Mouse (Mus musculus): ENCODE measurements at regions not wholly inside any gene's neighbourhood (a gene's known extent, or its start where the extent isn't known, plus 50 kb on each side); places are given as distances from the start of the nearest gene placed in this dataset.

DNA sequence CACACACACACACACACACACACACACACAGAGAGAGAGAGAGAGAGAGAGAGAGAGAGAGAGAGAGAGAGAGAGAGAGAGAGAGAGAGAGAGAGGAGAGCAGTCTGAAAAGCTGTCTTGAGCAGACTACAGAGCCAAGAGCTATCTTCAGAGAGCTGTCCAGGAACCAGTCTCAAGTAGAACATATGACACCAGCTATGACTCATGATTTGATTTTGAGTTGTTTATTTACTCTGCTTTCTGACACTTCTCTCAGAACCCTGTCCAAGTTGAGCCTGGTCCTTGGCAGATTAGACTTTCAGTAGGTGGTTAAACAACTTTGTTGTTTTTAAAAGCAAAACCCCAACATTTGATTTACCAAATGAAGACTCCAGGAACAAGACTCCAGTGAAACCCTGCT is 420.8 kb upstream of the Lcorl start:
- no peak for ATAC-seq (replicated peaks; ENCODE audit: low FRiP score, poor library complexity, severe bottlenecking)

DNA sequence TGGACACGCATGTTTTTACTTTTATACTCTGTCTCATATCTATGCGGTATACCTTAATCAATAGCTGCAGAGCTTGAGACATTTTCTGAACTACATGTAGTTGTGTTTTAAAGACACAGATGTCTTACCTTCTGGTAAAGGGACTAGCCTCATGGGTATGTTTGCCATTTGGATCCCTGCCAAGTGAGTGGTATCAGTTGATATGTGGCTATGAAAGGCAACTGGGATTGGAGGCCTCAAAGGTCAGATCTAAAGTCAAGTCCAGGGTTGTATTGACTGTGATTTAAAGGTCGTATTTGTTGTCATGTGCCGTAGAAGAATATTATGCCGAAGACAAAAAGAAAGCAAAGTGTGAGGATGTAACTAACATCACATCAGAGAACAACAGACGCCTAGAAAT is 399.3 kb upstream of the Lcorl start:
- ATAC-seq (replicated peaks; ENCODE audit: low FRiP score, poor library complexity, severe bottlenecking): no peak

DNA sequence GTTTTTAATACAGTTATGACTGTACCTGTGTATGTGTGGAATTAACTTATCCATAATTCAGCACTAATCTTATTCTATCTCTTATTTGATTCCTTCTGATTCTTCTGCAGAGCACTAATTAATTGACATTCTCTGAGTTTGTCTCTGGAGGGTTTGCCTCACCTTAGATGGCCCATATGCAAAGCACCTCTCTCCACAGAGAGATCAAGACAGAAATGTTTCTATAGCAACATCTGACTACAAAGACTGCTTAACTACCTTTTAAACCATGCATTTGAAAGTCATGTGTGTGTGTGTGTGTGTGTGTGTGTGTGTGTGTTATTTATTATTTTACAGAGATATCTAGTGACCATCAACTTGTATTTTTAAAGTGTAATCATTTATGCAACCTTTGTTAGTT is 396.5 kb upstream of the Lcorl start:
- ATAC-seq (replicated peaks; ENCODE audit: low FRiP score, poor library complexity, severe bottlenecking): no peak

DNA sequence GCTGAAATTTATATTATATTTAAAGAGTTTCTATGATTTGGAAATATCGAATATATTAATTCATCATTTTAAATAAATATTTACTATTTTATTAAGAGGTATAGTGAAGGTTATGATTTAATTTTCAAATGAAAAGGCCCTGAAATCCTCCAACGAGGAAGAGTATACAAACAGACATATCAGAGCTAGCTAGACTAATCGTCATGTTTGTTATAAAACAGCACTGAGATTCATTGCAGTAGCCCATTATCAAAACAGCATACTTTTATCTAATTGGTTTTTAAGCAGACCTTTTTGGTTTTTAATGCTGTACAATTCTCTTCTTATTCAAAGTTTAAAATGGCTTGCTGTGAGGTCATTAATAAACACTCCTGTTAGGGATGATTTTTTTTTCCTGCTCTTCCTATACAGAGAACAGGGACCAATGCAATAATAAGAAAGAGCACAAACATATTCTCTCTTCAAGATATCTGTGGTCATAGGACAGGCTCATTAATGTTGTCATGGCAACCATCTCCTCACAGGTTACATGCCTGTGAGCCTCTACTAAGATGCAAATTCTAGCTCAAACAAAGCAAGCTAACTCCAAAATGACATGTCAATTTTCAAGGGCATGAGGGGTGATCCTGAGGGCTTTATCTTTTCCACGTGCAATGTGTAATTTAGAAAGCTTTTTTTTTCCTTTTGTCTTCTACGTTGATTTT is 378.1 kb upstream of the Lcorl start:
- no peak for ATAC-seq (replicated peaks; ENCODE audit: low FRiP score, poor library complexity, severe bottlenecking)

DNA sequence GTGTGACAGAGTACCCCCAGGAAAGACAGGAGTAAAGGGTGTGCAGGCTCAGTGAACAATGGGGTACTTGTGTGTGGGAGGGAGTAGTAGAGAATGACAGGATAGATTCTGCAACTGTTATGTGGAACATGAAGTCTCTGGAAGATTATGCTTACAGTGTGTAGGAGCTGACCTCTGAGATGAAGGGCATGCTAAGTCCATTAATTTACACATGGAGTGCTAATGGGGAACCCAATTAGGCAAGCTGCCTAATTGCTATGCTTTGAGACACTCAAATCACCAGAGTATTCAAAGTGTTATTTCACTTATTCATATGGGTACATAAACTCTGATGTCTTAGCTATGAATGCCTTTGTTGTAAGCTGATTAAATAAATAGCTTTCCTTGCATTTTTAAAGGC is 375.4 kb upstream of the Lcorl start:
- no peak for ATAC-seq (replicated peaks; ENCODE audit: low FRiP score, poor library complexity, severe bottlenecking)

DNA sequence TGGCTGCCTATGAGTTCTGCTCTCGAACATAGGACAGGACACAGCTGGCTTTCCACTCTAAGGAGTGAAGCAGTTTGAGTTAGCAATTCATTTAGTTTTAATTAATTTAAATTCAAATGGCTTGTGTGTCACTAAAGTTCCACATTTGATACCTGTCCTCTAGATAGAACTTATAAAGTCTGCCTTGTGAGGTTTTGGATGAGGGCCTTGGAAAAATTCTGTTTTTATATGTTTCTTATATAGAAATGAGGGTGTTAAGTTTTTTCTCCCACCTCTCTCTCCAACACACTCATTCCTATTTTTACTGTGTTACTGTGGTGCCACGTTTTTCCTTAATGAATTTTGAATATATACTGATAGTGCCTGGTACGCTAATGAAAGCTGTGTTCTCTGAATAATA is 371.3 kb upstream of the Lcorl start:
- no peak for ATAC-seq (replicated peaks; ENCODE audit: low FRiP score, poor library complexity, severe bottlenecking)

DNA sequence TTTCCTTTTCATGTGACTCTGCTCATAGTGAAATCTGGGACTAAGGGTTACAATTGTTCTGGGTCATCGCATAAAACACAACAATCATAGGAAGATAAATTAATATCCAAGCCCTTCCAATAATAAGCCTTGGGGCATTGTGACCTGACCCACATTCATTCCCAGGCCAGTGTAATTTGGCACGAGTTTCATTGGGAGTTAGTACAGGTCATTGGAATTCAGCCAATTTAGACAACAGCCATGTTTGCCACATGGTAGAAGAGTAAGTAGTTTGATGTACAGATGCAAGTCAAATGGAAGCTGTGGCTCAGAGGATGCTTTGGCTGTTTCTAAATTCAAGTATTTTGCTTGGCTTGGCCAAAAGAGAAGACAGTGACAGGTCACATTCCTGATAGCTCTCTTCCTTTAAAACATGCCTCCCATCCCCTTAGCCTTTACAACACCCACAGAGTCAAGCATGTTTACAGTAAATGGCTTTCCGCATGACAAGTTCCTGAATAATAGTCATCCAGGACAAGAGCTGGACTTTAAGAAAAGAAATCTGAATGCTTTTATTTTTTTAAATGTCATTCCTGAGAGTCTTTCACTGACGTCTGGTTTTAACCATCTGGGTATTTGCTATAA is 355.5 kb upstream of the Lcorl start:
- no peak for ATAC-seq (replicated peaks; ENCODE audit: low FRiP score, poor library complexity, severe bottlenecking)

DNA sequence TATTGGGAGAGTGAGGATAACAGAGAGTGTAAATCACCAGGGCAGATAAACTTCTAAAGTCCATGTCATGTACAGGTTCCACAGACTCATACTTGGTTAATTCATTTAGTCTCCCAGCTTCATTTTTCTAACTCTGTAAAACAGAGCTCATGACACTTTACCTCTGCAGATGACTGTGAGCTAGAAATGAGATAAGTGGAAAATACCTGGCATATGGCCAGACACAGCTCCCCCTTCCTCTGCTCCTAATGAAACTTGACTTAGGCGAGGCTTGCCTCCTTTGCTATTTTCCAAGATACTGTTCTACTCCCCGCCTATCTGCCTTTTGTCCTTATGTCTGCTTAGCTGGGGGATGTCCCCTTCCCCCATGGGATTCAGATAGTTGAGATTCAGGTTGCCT is 351.7 kb upstream of the Lcorl start:
- ATAC-seq (replicated peaks; ENCODE audit: low FRiP score, poor library complexity, severe bottlenecking): no peak

DNA sequence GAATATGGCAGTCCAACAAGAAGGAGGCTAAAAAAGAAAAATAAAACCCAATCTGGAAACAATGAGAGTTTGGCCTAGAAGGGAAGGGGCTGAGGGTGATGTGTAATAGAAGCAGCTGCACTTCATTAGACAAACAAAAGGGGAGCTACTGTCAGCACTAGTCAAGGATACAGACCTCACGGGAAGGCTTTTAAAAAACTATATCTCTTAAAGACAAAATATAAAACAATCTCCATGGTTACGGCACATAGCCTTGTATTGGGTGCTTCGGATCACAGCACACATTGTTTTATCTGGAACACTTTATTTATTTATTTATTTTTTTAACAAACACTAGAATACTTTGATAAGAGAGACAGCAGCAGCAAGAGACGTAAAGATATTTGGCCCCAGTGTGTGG is 346.3 kb upstream of the Lcorl start:
- no peak for ATAC-seq (replicated peaks; ENCODE audit: low FRiP score, poor library complexity, severe bottlenecking)

DNA sequence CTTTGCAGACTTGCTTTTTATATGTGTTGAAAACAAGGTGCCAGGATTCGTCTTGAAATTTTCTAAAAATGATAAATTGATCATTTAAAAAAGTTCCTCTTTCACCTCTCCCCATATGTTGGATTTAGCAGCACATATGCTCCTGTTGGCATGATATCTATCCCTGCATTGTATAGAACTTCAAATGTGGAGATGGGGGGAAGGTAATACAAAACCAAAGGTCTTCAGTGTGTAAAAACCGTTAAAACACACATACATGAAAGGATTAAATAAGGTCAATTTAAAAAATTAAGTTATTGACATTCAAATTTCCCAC is 345.0 kb upstream of the Lcorl start:
- ATAC-seq (replicated peaks; ENCODE audit: low FRiP score, poor library complexity, severe bottlenecking): no peak

DNA sequence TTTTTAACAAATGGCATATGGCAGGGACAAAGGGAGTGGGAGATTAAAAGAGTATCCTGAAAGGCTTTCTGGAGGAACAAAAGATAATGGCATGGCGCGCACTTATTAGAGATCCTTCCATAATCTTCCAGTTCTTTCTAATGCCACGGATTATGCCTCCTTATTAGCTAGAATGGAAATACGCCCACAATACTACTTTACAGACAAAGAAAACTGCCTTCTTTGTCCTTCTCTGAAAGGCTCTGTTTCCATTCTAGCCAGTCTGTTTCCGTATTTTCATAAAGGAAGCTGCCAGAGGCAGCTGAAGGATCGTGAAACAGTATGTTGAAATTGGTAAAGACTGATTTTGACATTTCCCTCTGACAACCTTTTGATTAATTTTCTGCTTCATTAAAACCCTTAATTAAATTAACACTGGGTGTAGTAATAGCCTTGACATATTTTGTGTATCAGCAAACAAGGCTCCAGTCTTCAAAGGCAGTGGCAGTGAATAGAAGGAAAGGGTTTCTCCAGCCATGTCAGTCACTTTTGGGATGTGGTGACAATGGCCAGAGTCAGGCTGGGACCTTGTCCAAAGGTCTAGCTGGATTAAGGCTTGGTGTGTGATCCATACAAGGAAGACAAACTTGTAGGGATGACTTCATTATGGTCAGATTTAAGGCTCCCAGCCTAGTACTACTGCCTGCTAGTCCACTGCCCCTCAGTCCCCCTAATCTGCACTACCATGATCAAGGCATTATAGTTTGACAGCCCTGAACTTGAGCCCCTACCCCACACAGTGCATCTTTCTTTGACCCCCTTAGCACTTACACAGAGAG is 344.4 kb upstream of the Lcorl start:
- ATAC-seq (replicated peaks; ENCODE audit: low FRiP score, poor library complexity, severe bottlenecking): no peak

DNA sequence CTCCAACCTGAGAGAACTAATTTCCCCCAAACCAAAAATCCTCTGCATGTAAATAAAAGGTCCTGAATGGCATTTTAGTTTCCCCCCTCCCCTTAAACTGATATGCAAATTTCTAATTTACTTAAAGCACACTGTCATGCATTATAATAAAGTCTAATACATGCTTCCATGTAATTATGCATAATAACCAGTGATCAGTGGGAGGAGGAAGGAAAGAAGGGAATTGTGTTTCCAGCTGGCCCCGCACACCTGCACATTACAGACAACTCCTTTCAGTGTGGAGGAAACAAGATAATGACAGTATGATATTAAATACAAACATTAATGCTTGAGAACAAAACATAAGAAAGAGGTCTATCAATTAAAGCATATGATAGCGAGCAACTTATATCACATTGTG is 329.5 kb upstream of the Lcorl start:
- no peak for ATAC-seq (replicated peaks; ENCODE audit: low FRiP score, poor library complexity, severe bottlenecking)

DNA sequence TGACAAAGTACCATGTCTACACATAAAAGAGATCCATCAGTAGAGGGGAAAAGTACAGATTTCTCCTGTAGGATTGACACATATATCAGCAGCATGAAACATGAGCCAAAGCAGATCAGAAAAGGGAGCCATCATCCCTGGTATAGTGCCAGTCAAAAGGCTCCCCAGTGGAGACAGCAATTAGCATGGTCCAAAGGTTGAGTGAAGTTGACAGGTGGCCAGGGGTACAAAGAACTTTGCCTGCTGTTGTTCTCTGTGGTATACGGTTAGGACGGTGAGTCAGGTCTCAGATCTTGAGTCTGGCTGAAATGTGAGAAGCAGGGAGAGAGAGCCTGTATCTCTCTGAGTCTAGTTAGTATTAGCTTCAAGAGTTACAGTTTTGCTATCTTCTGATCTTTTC is 324.7 kb upstream of the Lcorl start:
- ATAC-seq (replicated peaks; ENCODE audit: low FRiP score, poor library complexity, severe bottlenecking): no peak

DNA sequence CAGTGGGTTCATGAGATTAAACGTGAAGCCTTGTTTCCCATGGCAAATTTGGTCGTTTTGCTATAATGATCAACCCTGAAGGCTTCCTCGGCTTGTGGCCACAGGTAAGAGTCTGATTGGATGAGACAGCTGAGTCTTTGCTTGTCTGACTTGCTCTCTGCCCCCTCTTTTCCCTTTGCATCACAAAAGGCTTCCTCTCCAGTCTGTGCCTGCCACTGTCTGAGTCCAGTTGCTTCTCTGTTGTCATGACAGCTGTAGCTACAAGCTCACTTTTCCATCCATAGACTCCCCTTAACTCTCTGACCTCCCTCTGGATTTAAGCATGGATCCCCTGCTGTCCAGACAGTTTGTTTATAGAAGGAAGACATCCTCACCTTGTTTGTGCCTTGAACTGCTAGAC is 314.9 kb upstream of the Lcorl start:
- no peak for ATAC-seq (replicated peaks; ENCODE audit: low FRiP score, poor library complexity, severe bottlenecking)

DNA sequence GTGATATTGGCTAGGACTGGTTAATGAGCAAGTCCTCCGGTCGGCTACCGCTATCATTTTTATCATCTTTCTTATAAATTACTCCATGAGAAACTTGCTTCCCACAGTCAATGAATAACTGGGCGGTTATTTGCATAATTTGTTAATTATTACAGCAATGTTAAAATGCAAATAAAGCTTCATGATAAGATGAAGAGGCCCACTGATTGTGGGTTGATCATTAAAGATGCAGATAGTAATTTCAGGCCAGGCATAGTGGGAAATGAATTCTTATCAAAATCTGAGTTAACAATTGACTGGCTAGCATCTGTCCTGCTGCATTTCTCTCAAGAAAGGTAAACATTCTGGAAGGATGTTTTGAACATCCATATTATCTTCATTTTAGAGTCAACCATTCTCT is 303.4 kb upstream of the Lcorl start:
- ATAC-seq (replicated peaks; ENCODE audit: low FRiP score, poor library complexity, severe bottlenecking): no peak

DNA sequence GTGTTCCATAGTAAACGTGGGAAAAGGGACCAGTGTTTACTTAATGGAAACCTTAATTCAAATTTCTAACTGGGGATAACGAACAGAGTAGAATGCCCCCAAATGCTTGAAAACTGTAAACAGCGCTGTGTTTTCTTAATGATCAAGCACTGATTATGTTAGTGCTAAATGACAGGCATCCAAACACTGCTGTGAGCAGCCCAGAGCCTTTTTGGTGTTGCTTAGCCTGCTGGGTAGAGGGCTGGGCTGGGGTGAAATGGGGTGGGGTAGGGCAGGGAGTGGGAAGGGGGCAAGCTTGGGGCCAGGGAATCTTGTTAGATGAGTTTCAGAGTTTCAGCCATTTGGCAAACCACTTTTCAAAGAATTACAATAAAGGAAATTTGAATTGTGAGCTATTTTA is 294.6 kb upstream of the Lcorl start:
- no peak for ATAC-seq (replicated peaks; ENCODE audit: low FRiP score, poor library complexity, severe bottlenecking)

DNA sequence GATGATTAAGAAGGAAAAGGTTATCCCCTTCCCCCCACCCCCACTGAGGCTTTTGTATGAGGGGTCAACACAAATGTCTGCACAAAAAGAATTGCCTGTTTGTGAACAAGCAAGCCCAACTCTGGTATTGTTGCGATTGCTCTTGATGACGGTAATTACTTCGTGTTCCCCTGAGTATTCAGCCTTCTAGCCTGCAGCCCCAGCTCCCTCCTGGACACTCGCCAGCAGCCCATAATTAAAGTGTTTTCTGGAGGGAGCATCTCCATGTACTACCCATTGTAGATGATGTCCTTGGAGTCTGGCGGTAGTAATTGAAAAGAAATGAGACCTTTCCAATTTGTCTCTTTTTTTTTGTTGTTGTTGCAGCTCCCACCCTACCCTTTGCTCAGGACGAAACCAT is 293.4 kb upstream of the Lcorl start:
- no peak for ATAC-seq (replicated peaks; ENCODE audit: low FRiP score, poor library complexity, severe bottlenecking)

DNA sequence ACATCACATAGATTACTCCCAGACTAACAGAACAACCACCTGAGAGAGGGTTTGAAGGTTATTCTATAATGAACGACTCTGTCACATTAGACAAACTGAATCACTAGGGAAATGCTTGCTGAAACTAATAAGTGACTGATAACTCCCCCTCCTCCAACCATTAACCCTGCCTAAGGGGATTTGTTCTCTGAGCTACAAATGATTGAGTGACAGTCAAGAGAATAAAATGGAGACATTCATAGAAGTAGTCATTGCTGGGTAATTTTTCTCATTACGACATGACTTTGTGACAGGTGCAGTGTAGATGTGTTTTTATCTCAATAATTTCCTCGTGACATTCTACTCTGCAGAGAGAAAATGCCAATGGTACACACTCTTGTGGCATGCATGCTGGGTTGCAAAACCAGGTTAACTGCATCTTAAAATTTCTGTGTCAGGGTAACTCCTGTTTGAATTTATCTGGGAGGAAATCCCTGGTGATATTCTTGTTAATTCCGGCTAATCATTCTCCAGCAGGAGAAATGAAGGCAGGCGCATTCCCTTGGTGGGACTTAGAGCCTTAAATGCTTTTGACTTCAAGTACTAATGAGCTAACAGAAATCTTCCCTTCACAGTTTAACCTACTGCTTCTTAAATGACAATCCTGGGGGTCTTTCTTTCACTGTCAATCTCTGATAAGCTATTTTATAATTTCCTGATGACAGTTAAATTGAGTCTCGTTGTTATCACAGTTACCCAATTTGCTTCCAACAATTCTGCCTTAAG is 292.6 kb upstream of the Lcorl start:
- no peak for ATAC-seq (replicated peaks; ENCODE audit: low FRiP score, poor library complexity, severe bottlenecking)

DNA sequence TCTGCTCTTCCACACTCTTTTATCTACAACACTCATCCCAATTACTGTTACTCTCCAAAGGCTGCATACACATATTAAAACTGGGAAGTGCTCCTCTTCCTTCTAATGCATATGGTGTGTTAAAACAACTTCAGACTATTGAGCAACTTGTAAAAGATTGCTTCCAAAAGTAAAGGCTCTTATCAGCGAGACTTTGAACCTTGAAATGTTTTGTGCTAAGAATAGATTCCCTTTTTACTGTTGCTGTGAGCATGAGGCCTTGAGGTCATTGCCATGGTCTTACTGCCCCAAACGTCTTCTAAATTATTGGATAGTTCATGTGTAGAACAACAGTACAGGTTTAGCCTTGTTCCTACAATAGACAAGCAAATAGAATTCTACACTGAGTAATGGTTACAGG is 281.6 kb upstream of the Lcorl start:
- no peak for ATAC-seq (replicated peaks; ENCODE audit: low FRiP score, poor library complexity, severe bottlenecking)

DNA sequence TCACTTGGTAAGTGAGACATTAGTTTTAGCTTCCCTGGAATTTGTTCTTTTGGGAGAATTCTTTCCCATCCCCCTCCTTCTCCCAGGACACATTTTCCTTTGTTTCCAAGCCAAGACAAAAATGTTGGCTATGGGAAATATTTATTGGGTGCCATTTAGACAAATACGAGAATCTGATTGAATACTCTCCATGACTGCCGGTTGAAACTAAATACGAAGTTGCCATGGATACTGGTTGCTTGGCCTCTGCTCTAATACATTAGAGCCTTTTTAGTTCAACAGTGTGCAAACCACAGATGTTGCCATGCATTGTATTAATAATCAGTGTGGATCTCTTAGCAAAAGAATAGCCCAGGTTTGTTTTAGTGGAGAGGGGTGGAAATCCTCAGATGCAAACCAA is 280.3 kb upstream of the Lcorl start:
- no peak for ATAC-seq (replicated peaks; ENCODE audit: low FRiP score, poor library complexity, severe bottlenecking)

DNA sequence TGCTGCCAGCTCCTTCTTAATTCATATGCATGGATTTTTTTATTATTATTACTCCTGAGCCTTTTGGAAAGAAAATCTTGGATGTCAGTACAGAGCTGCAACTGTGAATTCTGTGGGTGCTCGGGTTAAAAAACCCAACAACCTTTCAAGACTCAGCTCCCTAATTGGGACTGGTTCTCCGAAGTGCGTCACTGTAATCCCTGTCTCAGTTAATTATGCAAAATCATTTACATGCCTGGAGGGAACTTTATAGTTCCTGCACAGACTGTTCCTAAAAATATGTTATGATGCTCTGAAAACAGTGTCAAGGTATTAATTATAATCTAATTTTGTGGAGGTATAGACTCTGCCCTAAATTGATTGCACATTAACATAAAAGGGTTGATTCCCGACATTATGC is 250.6 kb upstream of the Lcorl start:
- ATAC-seq (replicated peaks; ENCODE audit: low FRiP score, poor library complexity, severe bottlenecking): no peak
